Comparison of ENCODE assay signal across 8 mouse cellular contexts in the genomic region with DNA sequence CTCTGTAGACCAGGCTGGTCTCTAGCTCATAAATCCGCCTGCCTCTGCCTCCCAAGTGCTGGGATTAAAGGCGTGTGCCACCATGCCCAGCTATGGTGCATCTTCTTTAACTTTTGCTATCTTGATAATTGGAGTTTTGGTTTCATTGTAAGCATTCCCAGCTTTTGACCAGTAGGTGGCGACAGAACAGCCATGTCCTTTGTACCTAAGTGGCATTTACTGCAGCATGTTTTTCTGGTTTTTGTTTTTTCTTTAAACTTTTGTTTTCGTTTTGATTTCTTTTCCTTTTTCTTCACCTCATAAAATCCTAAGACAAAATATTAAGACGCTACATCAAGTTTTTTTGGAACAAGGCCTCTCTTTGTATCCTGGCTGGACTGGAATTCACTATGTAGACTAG.
DNase-seq lines count a peak whose midpoint lies in the region; ATAC-seq and TF ChIP-seq lines count a peak whose summit lies in the region.
"Had no signal": no experiment of that assay in that cellular context is flagged by ENCODE, and none has a peak within 500 bp of the region (broad histone marks: within the 10 kb centered on the region; RNA-seq: fewer than 3 reads in every experiment).

No protein-coding gene starts in this region.

- peak; percentile 48 for TF ChIP-seq RAD21 in MEL (IDR thresholded peaks at IDR 0.05; ENCODE audit: low read depth, low read length)

- TF ChIP-seq EP300 in MEL (IDR thresholded peaks at IDR 0.05; ENCODE audit: low read depth in 1 of 2, low read length in 2 of 2), result no peak

- H3K27me3 ChIP-seq in MEL (ENCODE audit: control insufficient read depth in 1 of 2, insufficient read depth in 2 of 2, low read length in 2 of 2) (no peaks in the 10 kb centered on the region), myocyte (ENCODE audit: control insufficient read depth, insufficient read depth, insufficient read length) (no peaks in the 10 kb centered on the region)
- no peaks in the 10 kb centered on the region for H3K27me3 ChIP-seq in kidney, postnatal 0 days (ENCODE audit: insufficient read depth, low read length)

- no peak for DNase-seq in left cerebral cortex, adult 2 months (ENCODE audit: extremely low spot score in 1 of 2, low spot score in 2 of 2)
- DNase-seq in left cerebral cortex, adult 11 months (ENCODE audit: low spot score), result no peak
- DNase-seq in MEL (ENCODE audit: low read depth, low spot score), result peak; percentile 65
- DNase-seq in c-Kit-positive CD71-positive TER-119-positive erythroid progenitor cells, embryonic 14.5 days (ENCODE audit: low spot score), result peak; percentile 14
- peak; percentile 63 for DNase-seq in kidney, postnatal 0 days (ENCODE audit: low spot score)
- DNase-seq in adrenal gland, adult 2 months, result no peak

- intact Hi-C loops in left cerebral cortex, adult 2 months (cut with DNase I), result no loop called here

- no peaks in the 10 kb centered on the region for H3K9me3 ChIP-seq in MEL (replicated peaks; ENCODE audit: insufficient read depth, low read length)
- H3K9me3 ChIP-seq in kidney, postnatal 0 days (replicated peaks; ENCODE audit: low read length), result no peaks in the 10 kb centered on the region

- no peak for TF ChIP-seq POLR2A in MEL (IDR thresholded peaks at IDR 0.05; ENCODE audit: control insufficient read depth in 1 of 2, insufficient read depth in 1 of 2, low read depth in 1 of 2, low read length in 2 of 2, poor library complexity in 1 of 2)
- TF ChIP-seq POLR2A in myocyte (IDR thresholded peaks at IDR 0.05; ENCODE audit: insufficient read length, low read depth), result no peak

- 22% methylated on average over 5 of the region's 5 CpGs for WGBS in kidney, postnatal 0 days

- no peak overlapping the region for H3K4me3 ChIP-seq in left cerebral cortex, adult 2 months
- no peak overlapping the region for H3K4me3 ChIP-seq in MEL (ENCODE audit: control insufficient read depth in 1 of 2, insufficient read depth in 1 of 2, low read depth in 2 of 2, low read length in 2 of 2)
- H3K4me3 ChIP-seq in kidney, postnatal 0 days (replicated peaks; ENCODE audit: low read depth, low read length), result no peak overlapping the region
- no peak overlapping the region for H3K4me3 ChIP-seq in myocyte

- no peak overlapping the region for H3K27ac ChIP-seq in left cerebral cortex, adult 2 months
- H3K27ac ChIP-seq in MEL (ENCODE audit: control insufficient read depth, low read depth, low read length), result no peak overlapping the region
- H3K27ac ChIP-seq in kidney, postnatal 0 days, result no peak overlapping the region
- H3K27ac ChIP-seq: macrophage had no signal

- H3K36me3 ChIP-seq in MEL (ENCODE audit: control insufficient read depth in 1 of 2, insufficient read depth in 2 of 2, low read length in 2 of 2) (no peaks in the 10 kb centered on the region), myocyte (ENCODE audit: control insufficient read depth, insufficient read depth) (no peaks in the 10 kb centered on the region)
- H3K36me3 ChIP-seq in kidney, postnatal 0 days (ENCODE audit: insufficient read depth, low read length), result no peaks in the 10 kb centered on the region

- no peak overlapping the region for H3K4me2 ChIP-seq in kidney, postnatal 0 days (ENCODE audit: low read length)
- peak overlapping the region; percentile 30 for H3K4me2 ChIP-seq in myocyte (ENCODE audit: low read depth)

- no peaks in the 10 kb centered on the region for H3K4me1 ChIP-seq in MEL (ENCODE audit: control insufficient read depth in 1 of 2, insufficient read depth in 2 of 2, low read length in 2 of 2)
- H3K4me1 ChIP-seq in kidney, postnatal 0 days (replicated peaks; ENCODE audit: insufficient read depth, low read length), result no peaks in the 10 kb centered on the region

- no peak overlapping the region for H3K9ac ChIP-seq in MEL (ENCODE audit: control insufficient read depth, low read depth, low read length, poor library complexity, severe bottlenecking)
- H3K9ac ChIP-seq in kidney, postnatal 0 days (ENCODE audit: low read depth, low read length), result no peak overlapping the region

- peak; percentile 91 for TF ChIP-seq CTCF in left cerebral cortex, adult 2 months (IDR thresholded peaks at IDR 0.05)
- TF ChIP-seq CTCF in MEL (IDR thresholded peaks at IDR 0.05 in 2 of 3, conservative IDR thresholded peaks at IDR 0.05 in 1 of 3; ENCODE audit: control insufficient read depth in 1 of 3, insufficient read depth in 1 of 3, low read depth in 2 of 3, low read length in 3 of 3, poor library complexity in 1 of 3, severe bottlenecking in 1 of 3), result peak; percentile 48 to 73 (median 66)
- TF ChIP-seq CTCF in kidney, postnatal 0 days (IDR thresholded peaks at IDR 0.05; ENCODE audit: low read depth), result peak; percentile 84

- H3ac ChIP-seq in myocyte (ENCODE audit: control insufficient read depth, insufficient read length), result no peak overlapping the region

- no peak for ATAC-seq in kidney, postnatal 0 days (replicated peaks; ENCODE audit: low FRiP score, low read depth)

- H3K79me2 ChIP-seq in MEL (ENCODE audit: control insufficient read depth, insufficient read depth, low read length, poor library complexity) (no peaks in the 10 kb centered on the region), myocyte (ENCODE audit: control insufficient read depth, insufficient read depth) (no peaks in the 10 kb centered on the region)

TF ChIP-seq in MEL, 35 proteins besides CTCF, POLR2A, EP300 and RAD21:
- no peak for TF ChIP-seq KAT2A (conservative IDR thresholded peaks at IDR 0.05; ENCODE audit: low read depth, low read length)
- peak; percentile 76 for TF ChIP-seq SMC3 (IDR thresholded peaks at IDR 0.05; ENCODE audit: low read depth, low read length)
- TF ChIP-seq ZC3H11A (IDR thresholded peaks at IDR 0.05; ENCODE audit: low read depth, low read length), result peak; percentile 33; the same call in 1 of the 2 replicates

TF ChIP-seq in myocyte, 11 proteins besides CTCF, POLR2A, EP300 and RAD21:
- TF ChIP-seq TCF3 (IDR thresholded peaks at IDR 0.05; ENCODE audit: insufficient read length, low read depth) (no peak), MAX (IDR thresholded peaks at IDR 0.05; ENCODE audit: low read depth) (no peak), REST (IDR thresholded peaks at IDR 0.05; ENCODE audit: insufficient read depth, insufficient read length) (no peak), TCF12 (IDR thresholded peaks at IDR 0.05; ENCODE audit: insufficient read depth, poor library complexity, severe bottlenecking) (no peak), POLR2AphosphoS2 (IDR thresholded peaks at IDR 0.05; ENCODE audit: insufficient read length, low read depth) (no peak), E2F4 (IDR thresholded peaks at IDR 0.05; ENCODE audit: insufficient read depth) (no peak), MYOG (IDR thresholded peaks at IDR 0.05; ENCODE audit: control insufficient read depth in 1 of 3, insufficient read depth in 1 of 3, insufficient read length in 2 of 3, low read depth in 2 of 3) (no peak), MYOD1 (IDR thresholded peaks at IDR 0.05; ENCODE audit: control insufficient read depth in 1 of 3, insufficient read length in 2 of 3, low read depth in 2 of 3) (no peak), SRF (IDR thresholded peaks at IDR 0.05; ENCODE audit: control insufficient read depth, insufficient read length, low read depth) (no peak), CEBPB (IDR thresholded peaks at IDR 0.05; ENCODE audit: insufficient read depth, poor library complexity, severe bottlenecking) (no peak), USF1 (IDR thresholded peaks at IDR 0.05; ENCODE audit: low read depth) (no peak)

Comparison
In these comparisons a context has a peak if more than half of its experiments do, and no peak if none do; other contexts are left out.
1. DNase-seq: peak in MEL (single experiment), c-Kit-positive CD71-positive TER-119-positive erythroid progenitor cells, embryonic 14.5 days (single experiment) and kidney, postnatal 0 days (single experiment); none in left cerebral cortex, adult 2 months (0 of 2), left cerebral cortex, adult 11 months (single experiment) and adrenal gland, adult 2 months (single experiment).
2. Peak in every context shown above with its lines, with median percentiles within 50 percentile points of each other: CTCF ChIP-seq.